Mouse (Mus musculus) testis, adult 2 months (tissue): Measurements from ENCODE around the gene Pih1d1. TPM values are rescaled to one million over a fixed set of nuclear protein-coding genes. Genes with fewer than 3 reads are reported as not detected.

Source experiments
- H3K27ac ChIP-seq: fragments of 200-500 bp; 2 replicates; pipeline ENCODE4 v1.5.1; 2012; ENCODE audit warnings: low read depth, low read length; ENCODE audit not compliant: control insufficient read depth, insufficient read depth
- H3K27me3 ChIP-seq: fragments of 200-500 bp; 2 replicates; pipeline ENCODE4 v1.6.1; 2012; ENCODE audit warnings: mild to moderate bottlenecking, low read length, moderate library complexity; ENCODE audit not compliant: control insufficient read depth, insufficient read depth
- H3K36me3 ChIP-seq: fragments of 200-500 bp; 2 replicates; pipeline ENCODE4 v1.6.1; 2012; ENCODE audit warnings: mild to moderate bottlenecking, low read length; ENCODE audit not compliant: control insufficient read depth, insufficient read depth
- H3K4me1 ChIP-seq: fragments of 200-500 bp; 2 replicates; pipeline ENCODE4 v1.6.1; 2012; ENCODE audit warnings: low read length; ENCODE audit not compliant: control insufficient read depth, insufficient read depth
- H3K4me3 ChIP-seq: fragments of 200-500 bp; 2 replicates; pipeline ENCODE4 v1.5.1; 2012; ENCODE audit warnings: low read depth, mild to moderate bottlenecking, low read length, moderate library complexity, mixed read lengths; ENCODE audit not compliant: control insufficient read depth
- CTCF ChIP-seq: fragments of 200-500 bp; IDR thresholded peaks from 2 replicates; pipeline ENCODE4 v1.5.1; 2012; ENCODE audit warnings: low read depth, mild to moderate bottlenecking, inconsistent platforms, low read length, moderate library complexity; ENCODE audit not compliant: control insufficient read depth, insufficient read depth, insufficient replicate concordance
- POLR2A ChIP-seq: fragments of 200-500 bp; IDR thresholded peaks from 2 replicates; pipeline ENCODE4 v1.6.1; 2012; ENCODE audit warnings: low read depth, mild to moderate bottlenecking, inconsistent platforms, low read length, moderate library complexity; ENCODE audit not compliant: control insufficient read depth
- polyA plus RNA-seq: library from polyadenylated mRNA; depleted of rRNA; stranded (reverse); fragments of >200 nt; gene quantifications from 2 replicates; pipeline ENCODE4 v1.2.3, GENCODE M21; 2012

Pih1d1 gene
- polyA plus RNA-seq, 1 experiment, result 258 TPM

GRCm38 (mm10) chr7:45163735-45164490 is 9.8 kb downstream of the Pih1d1 start, which contains the start of gene Slc17a7:
Gene Slc17a7 (plus strand): TSS chr7:45163949.
- H3K27me3 ChIP-seq, result no peaks in the 10 kb centered on the region
- TF ChIP-seq POLR2A, result no peak
- no peak for TF ChIP-seq CTCF

GRCm38 (mm10) chr7:45164833-45165232 is 10.7 kb downstream of the Pih1d1 start:
- no peak for TF ChIP-seq POLR2A
- TF ChIP-seq CTCF, result no peak
- H3K27me3 ChIP-seq, result no peaks in the 10 kb centered on the region
- H3K36me3 ChIP-seq, result no peaks in the 10 kb centered on the region
- H3K4me1 ChIP-seq, result peaks cover 27% of the 10 kb centered on the region
- no peak overlapping the region for H3K4me3 ChIP-seq
- no peak overlapping the region for H3K27ac ChIP-seq

More at GRCm38 (mm10) chr7:45163735-45164490, 9.8 kb downstream of the Pih1d1 start, which contains the start of gene Slc17a7:
- Histone ChIP-seq H3K36me3 (peaks cover 2% of the 10 kb centered on the region; the same call in 1 of the 2 replicates), H3K4me3 (peak within 1 kb of the TSS; percentile 26), H3K4me1 (peaks cover 27% of the 10 kb centered on the region), H3K27ac (no peak within 1 kb of the TSS)

GRCm38 (mm10) chr7:45165701-45166100 is 11.6 kb downstream of the Pih1d1 start:
- no peak for TF ChIP-seq POLR2A
- no peak for TF ChIP-seq CTCF
- no peaks in the 10 kb centered on the region for H3K36me3 ChIP-seq
- no peaks in the 10 kb centered on the region for H3K27me3 ChIP-seq
- H3K4me1 ChIP-seq, result peaks cover 27% of the 10 kb centered on the region
- H3K4me3 ChIP-seq, result no peak overlapping the region
- no peak overlapping the region for H3K27ac ChIP-seq

- Histone ChIP-seq H3K27me3 (no peaks in the 10 kb centered on the region), H3K4me1 (peaks cover 27% of the 10 kb centered on the region), H3K4me3 (no peak overlapping the region), H3K27ac (no peak overlapping the region), H3K36me3 (no peaks in the 10 kb centered on the region)
- no peak for TF ChIP-seq POLR2A
- no peak for TF ChIP-seq CTCF
These were observed 12.9 kb downstream of the Pih1d1 start for GRCm38 (mm10) chr7:45166950-45167401.

- H3K4me1 ChIP-seq, result peaks cover 31% of the 10 kb centered on the region
- H3K27me3 ChIP-seq, result no peaks in the 10 kb centered on the region
- H3K4me3 ChIP-seq, result peak overlapping the region; percentile 52
- TF ChIP-seq POLR2A, result no peak
- TF ChIP-seq CTCF, result no peak
- no peak overlapping the region for H3K27ac ChIP-seq
- H3K36me3 ChIP-seq, result no peaks in the 10 kb centered on the region
These were observed 13.8 kb downstream of the Pih1d1 start for GRCm38 (mm10) chr7:45167761-45168445.

GRCm38 (mm10) chr7:45168656-45169055 is 14.6 kb downstream of the Pih1d1 start:
- Histone ChIP-seq H3K27me3 (no peaks in the 10 kb centered on the region), H3K4me1 (peaks cover 30% of the 10 kb centered on the region), H3K27ac (no peak overlapping the region), H3K36me3 (no peaks in the 10 kb centered on the region), H3K4me3 (peak overlapping the region; percentile 52)
- TF ChIP-seq CTCF, result no peak
- no peak for TF ChIP-seq POLR2A

GRCm38 (mm10) chr7:45169495-45169894 is 15.4 kb downstream of the Pih1d1 start:
- H3K36me3 ChIP-seq, result no peaks in the 10 kb centered on the region
- H3K4me1 ChIP-seq, result peaks cover 29% of the 10 kb centered on the region
- peak overlapping the region; percentile 30 for H3K4me3 ChIP-seq
- no peaks in the 10 kb centered on the region for H3K27me3 ChIP-seq
- TF ChIP-seq POLR2A (no peak), CTCF (no peak)
- H3K27ac ChIP-seq, result no peak overlapping the region
